Mouse (Mus musculus) liver, adult (tissue): ENCODE results near the gene Acd.

Source experiments
- GATA4 ChIP-seq: IDR thresholded peaks from 2 replicates; pipeline ENCODE4 v1.6.1; 2014; ENCODE audit warnings: mild to moderate bottlenecking, low read length; ENCODE audit not compliant: insufficient replicate concordance

Gene Acd

GRCm38 (mm10) chr8:105692449-105693182 is 8.3 kb downstream of the Acd start:
- no peak for TF ChIP-seq GATA4

GRCm38 (mm10) chr8:105690978-105691377 is 9.9 kb downstream of the Acd start:
- no peak for TF ChIP-seq GATA4

- no peak for TF ChIP-seq GATA4
Measured at GRCm38 (mm10) chr8:105689983-105690360, 10.9 kb downstream of the Acd start.

- TF ChIP-seq GATA4 = no peak
Measured at GRCm38 (mm10) chr8:105689256-105689982, 11.5 kb downstream of the Acd start.

- no peak for TF ChIP-seq GATA4
Measured at GRCm38 (mm10) chr8:105688242-105688752, 12.6 kb downstream of the Acd start.

- no peak for TF ChIP-seq GATA4
Measured at GRCm38 (mm10) chr8:105687512-105687911, 13.4 kb downstream of the Acd start.

- TF ChIP-seq GATA4 = no peak
Measured at GRCm38 (mm10) chr8:105686551-105686950, 14.4 kb downstream of the Acd start.

- TF ChIP-seq GATA4 = no peak
Measured at GRCm38 (mm10) chr8:105685796-105686308, 15.1 kb downstream of the Acd start, which contains the start of gene Carmil2. Carmil2 (plus strand) TSS chr8:105686274.

GRCm38 (mm10) chr8:105685325-105685724 is 15.6 kb downstream of the Acd start:
- no peak for TF ChIP-seq GATA4

- TF ChIP-seq GATA4 = no peak
Measured at GRCm38 (mm10) chr8:105677891-105678290, 23.0 kb downstream of the Acd start.

- TF ChIP-seq GATA4 = no peak
Measured at GRCm38 (mm10) chr8:105661167-105661566, 39.7 kb downstream of the Acd start.

- no peak for TF ChIP-seq GATA4
Measured at GRCm38 (mm10) chr8:105657641-105658040, 43.3 kb downstream of the Acd start.

- TF ChIP-seq GATA4 = no peak
Measured at GRCm38 (mm10) chr8:105648929-105649328, 52.0 kb downstream of the Acd start.
